Mouse (Mus musculus) adipocyte (in vitro differentiated cells): ENCODE measurements at regions not wholly inside any gene's neighbourhood (a gene's known extent, or its start where the extent isn't known, plus 50 kb on each side); places are given as distances from the start of the nearest gene placed in this dataset.
A peak's percentile ranks its signal among the peaks of the same experiment; 100 is the strongest.

ENCODE experiments used
- DNase-seq: peaks from one replicate; pipeline ENCODE4 v3.0.0-alpha.2; 2016; ENCODE audit warnings: low spot score

GRCm38 (mm10) chrX:17026161-17026829 is 114.7 kb upstream of the Ndp start:
- no peak for DNase-seq

GRCm38 (mm10) chrX:17017823-17018222 is 106.2 kb upstream of the Ndp start:
- DNase-seq = no peak

GRCm38 (mm10) chrX:17009188-17009587 is 97.6 kb upstream of the Ndp start:
- no peak for DNase-seq

GRCm38 (mm10) chrX:16998578-16998977 is 87.0 kb upstream of the Ndp start:
- DNase-seq = peak; percentile 35
